Mouse (Mus musculus): ENCODE measurements at regions not wholly inside any gene's neighbourhood (a gene's known extent, or its start where the extent isn't known, plus 50 kb on each side); places are given as distances from the start of the nearest gene placed in this dataset.
"Not testable (repeated sequence)": the region's sequence is repeated elsewhere in the genome, so short reads cannot be mapped to it uniquely, and the experiment has no call there.

- H3K27me3 ChIP-seq (ENCODE audit: control insufficient read depth, insufficient read depth, low read length): no peaks in the 10 kb centered on the region
- TF ChIP-seq POLR2A (IDR thresholded peaks at IDR 0.05; ENCODE audit: borderline replicate concordance, extremely low read depth, insufficient read depth, insufficient read length): no peak
- no peaks in the 10 kb centered on the region for H3K36me3 ChIP-seq (ENCODE audit: control insufficient read depth, insufficient read depth, low read length)
- H3K4me3 ChIP-seq (replicated peaks; ENCODE audit: low read length): no peak overlapping the region
- H3K9ac ChIP-seq (ENCODE audit: low read depth, low read length, severe bottlenecking): no peak overlapping the region
- ATAC-seq (ENCODE audit: low FRiP score, low read depth): no peak
- H3K27ac ChIP-seq (replicated peaks; ENCODE audit: low read depth, low read length): no peak overlapping the region
- no peaks in the 10 kb centered on the region for H3K9me3 ChIP-seq (ENCODE audit: control insufficient read depth, low read length)
- no peak overlapping the region for H3K4me2 ChIP-seq (replicated peaks; ENCODE audit: low read depth, low read length, severe bottlenecking)
- no peaks in the 10 kb centered on the region for H3K4me1 ChIP-seq (ENCODE audit: control insufficient read depth, insufficient read depth, low read length)
- no peak for DNase-seq (ENCODE audit: low spot score)
- 53% methylated on average over 2 of the region's 2 CpGs for WGBS
These were observed 53.4 kb downstream of the Rps12 start for GRCm38 (mm10) chr10:23733679-23734078.

- WGBS: 87% methylated on average over 24 of the region's 28 CpGs
These were observed 60.9 kb downstream of the Rps12 start for GRCm38 (mm10) chr10:23725960-23726714.

GRCm38 (mm10) chr10:23718124-23718523, 69.0 kb downstream of the Rps12 start:
- no peak for DNase-seq (ENCODE audit: low spot score)
- WGBS: 80% methylated on average over 7 of the region's 7 CpGs

More at GRCm38 (mm10) chr10:23725960-23726714, 60.9 kb downstream of the Rps12 start:
- ATAC-seq (ENCODE audit: low FRiP score, low read depth); H3K9ac ChIP-seq (ENCODE audit: low read depth, low read length, severe bottlenecking); H3K4me2 ChIP-seq (replicated peaks; ENCODE audit: low read depth, low read length, severe bottlenecking); H3K4me1 ChIP-seq (ENCODE audit: control insufficient read depth, insufficient read depth, low read length); H3K4me3 ChIP-seq (replicated peaks; ENCODE audit: low read length); H3K9me3 ChIP-seq (ENCODE audit: control insufficient read depth, low read length); H3K36me3 ChIP-seq (ENCODE audit: control insufficient read depth, insufficient read depth, low read length); DNase-seq (ENCODE audit: low spot score); H3K27me3 ChIP-seq (ENCODE audit: control insufficient read depth, insufficient read depth, low read length); H3K27ac ChIP-seq (replicated peaks; ENCODE audit: low read depth, low read length): not testable (repeated sequence)

GRCm38 (mm10) chr10:23715511-23715910, 71.6 kb downstream of the Rps12 start:
- H3K27ac ChIP-seq (replicated peaks; ENCODE audit: low read depth, low read length): no peak overlapping the region
- no peaks in the 10 kb centered on the region for H3K9me3 ChIP-seq (ENCODE audit: control insufficient read depth, low read length)
- no peak overlapping the region for H3K4me3 ChIP-seq (replicated peaks; ENCODE audit: low read length)
- no peaks in the 10 kb centered on the region for H3K36me3 ChIP-seq (ENCODE audit: control insufficient read depth, insufficient read depth, low read length)
- H3K9ac ChIP-seq (ENCODE audit: low read depth, low read length, severe bottlenecking): no peak overlapping the region
- H3K4me2 ChIP-seq (replicated peaks; ENCODE audit: low read depth, low read length, severe bottlenecking): no peak overlapping the region
- peaks cover 17% of the 10 kb centered on the region for H3K4me1 ChIP-seq (ENCODE audit: control insufficient read depth, insufficient read depth, low read length)
- WGBS: 91% methylated on average over 10 of the region's 10 CpGs
- no peak for ATAC-seq (ENCODE audit: low FRiP score, low read depth)
- TF ChIP-seq POLR2A (IDR thresholded peaks at IDR 0.05; ENCODE audit: borderline replicate concordance, extremely low read depth, insufficient read depth, insufficient read length): no peak
- H3K27me3 ChIP-seq (ENCODE audit: control insufficient read depth, insufficient read depth, low read length): no peaks in the 10 kb centered on the region
- DNase-seq (ENCODE audit: low spot score): no peak

More at GRCm38 (mm10) chr10:23718124-23718523, 69.0 kb downstream of the Rps12 start:
- Histone ChIP-seq H3K27ac (replicated peaks; ENCODE audit: low read depth, low read length) (no peak overlapping the region), H3K27me3 (ENCODE audit: control insufficient read depth, insufficient read depth, low read length) (no peaks in the 10 kb centered on the region), H3K36me3 (ENCODE audit: control insufficient read depth, insufficient read depth, low read length) (no peaks in the 10 kb centered on the region), H3K4me2 (replicated peaks; ENCODE audit: low read depth, low read length, severe bottlenecking) (no peak overlapping the region), H3K9me3 (ENCODE audit: control insufficient read depth, low read length) (no peaks in the 10 kb centered on the region), H3K9ac (ENCODE audit: low read depth, low read length, severe bottlenecking) (no peak overlapping the region), H3K4me1 (ENCODE audit: control insufficient read depth, insufficient read depth, low read length) (no peaks in the 10 kb centered on the region), H3K4me3 (replicated peaks; ENCODE audit: low read length) (no peak overlapping the region)
- ATAC-seq (ENCODE audit: low FRiP score, low read depth): no peak
- TF ChIP-seq POLR2A (IDR thresholded peaks at IDR 0.05; ENCODE audit: borderline replicate concordance, extremely low read depth, insufficient read depth, insufficient read length): no peak

GRCm38 (mm10) chr10:23715101-23715500, 72.0 kb downstream of the Rps12 start:
- DNase-seq (ENCODE audit: low spot score): no peak
- no peaks in the 10 kb centered on the region for H3K27me3 ChIP-seq (ENCODE audit: control insufficient read depth, insufficient read depth, low read length)
- no peak overlapping the region for H3K9ac ChIP-seq (ENCODE audit: low read depth, low read length, severe bottlenecking)
- H3K4me1 ChIP-seq (ENCODE audit: control insufficient read depth, insufficient read depth, low read length): peaks cover 18% of the 10 kb centered on the region
- H3K27ac ChIP-seq (replicated peaks; ENCODE audit: low read depth, low read length): no peak overlapping the region
- no peak for ATAC-seq (ENCODE audit: low FRiP score, low read depth)
- no peaks in the 10 kb centered on the region for H3K36me3 ChIP-seq (ENCODE audit: control insufficient read depth, insufficient read depth, low read length)
- no peak overlapping the region for H3K4me3 ChIP-seq (replicated peaks; ENCODE audit: low read length)
- no peak overlapping the region for H3K4me2 ChIP-seq (replicated peaks; ENCODE audit: low read depth, low read length, severe bottlenecking)
- no peaks in the 10 kb centered on the region for H3K9me3 ChIP-seq (ENCODE audit: control insufficient read depth, low read length)
- TF ChIP-seq POLR2A (IDR thresholded peaks at IDR 0.05; ENCODE audit: borderline replicate concordance, extremely low read depth, insufficient read depth, insufficient read length): no peak
- WGBS: 91% methylated on average over 7 of the region's 7 CpGs
